8 mouse cellular contexts compared by ENCODE assay signal in the genomic region with DNA sequence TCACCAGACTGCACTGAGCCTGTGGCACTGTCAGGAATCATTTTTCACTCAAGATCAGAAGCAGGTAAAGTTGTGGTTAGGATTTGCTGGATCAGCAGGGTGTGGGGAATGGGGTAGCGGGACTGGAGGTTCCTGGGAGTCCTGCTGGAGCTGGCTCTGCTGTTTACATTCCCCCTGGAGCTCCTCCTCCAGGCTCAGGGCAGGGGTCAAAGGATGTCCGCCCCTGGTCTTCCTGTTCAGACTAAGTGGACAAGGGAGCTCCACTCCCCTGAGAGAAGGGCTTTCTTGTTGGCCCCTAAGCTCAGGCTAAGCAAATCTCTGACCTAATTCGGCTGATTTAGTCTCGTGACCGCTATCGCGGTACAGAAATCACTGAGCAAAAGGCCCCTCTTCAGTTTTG. TPM values are rescaled to one million over a fixed set of nuclear protein-coding genes. Genes with fewer than 3 reads are reported as not detected.
DNase-seq lines count a peak whose midpoint lies in the region; ATAC-seq lines count a peak whose summit lies in the region.

No protein-coding gene starts in this region.

- intact Hi-C loops in left cerebral cortex, postnatal 36 days (cut with DNase I) = no loop called here

- H3K9me3 ChIP-seq in intestine, embryonic 15.5 days = no peaks in the 10 kb centered on the region
- no peaks in the 10 kb centered on the region for H3K9me3 ChIP-seq in liver, embryonic 16.5 days (replicated peaks; ENCODE audit: control insufficient read depth, low read length)
- no peaks in the 10 kb centered on the region for H3K9me3 ChIP-seq in forebrain, embryonic 16.5 days (ENCODE audit: control insufficient read depth, low read length)

- peak; percentile 67 for ATAC-seq in intestine, embryonic 15.5 days
- peak; percentile 83 for ATAC-seq in liver, embryonic 16.5 days (ENCODE audit: low read depth)
- ATAC-seq in forebrain, embryonic 16.5 days = no peak

- H3K4me1 ChIP-seq in intestine, embryonic 15.5 days (replicated peaks) = peaks cover 44% of the 10 kb centered on the region
- peaks cover 12% of the 10 kb centered on the region for H3K4me1 ChIP-seq in liver, embryonic 16.5 days (ENCODE audit: control insufficient read depth, low read depth, low read length)
- H3K4me1 ChIP-seq in forebrain, embryonic 16.5 days (replicated peaks; ENCODE audit: control insufficient read depth, insufficient read depth, low read length) = peaks cover 23% of the 10 kb centered on the region

- peak overlapping the region; percentile 52 for H3K4me2 ChIP-seq in intestine, embryonic 15.5 days (replicated peaks)
- H3K4me2 ChIP-seq in liver, embryonic 16.5 days (ENCODE audit: low read depth, low read length) = peak overlapping the region; percentile 34; the same call in 1 of the 2 replicates
- H3K4me2 ChIP-seq in forebrain, embryonic 16.5 days (ENCODE audit: low read length) = no peak overlapping the region

- H3K27me3 ChIP-seq in intestine, embryonic 15.5 days (replicated peaks) = no peaks in the 10 kb centered on the region
- H3K27me3 ChIP-seq in liver, embryonic 16.5 days (ENCODE audit: control insufficient read depth, insufficient read depth, low read depth, low read length) = no peaks in the 10 kb centered on the region
- no peaks in the 10 kb centered on the region for H3K27me3 ChIP-seq in forebrain, embryonic 16.5 days (replicated peaks; ENCODE audit: control insufficient read depth, insufficient read depth, low read length)

- no peaks in the 10 kb centered on the region for H3K36me3 ChIP-seq in intestine, embryonic 15.5 days
- H3K36me3 ChIP-seq in liver, embryonic 16.5 days (ENCODE audit: control insufficient read depth, insufficient read depth) = no peaks in the 10 kb centered on the region
- no peaks in the 10 kb centered on the region for H3K36me3 ChIP-seq in forebrain, embryonic 16.5 days (ENCODE audit: control insufficient read depth, insufficient read depth)

- no peak overlapping the region for H3K9ac ChIP-seq in intestine, embryonic 15.5 days
- no peak overlapping the region for H3K9ac ChIP-seq in liver, embryonic 16.5 days (ENCODE audit: low read depth, low read length)
- H3K9ac ChIP-seq in forebrain, embryonic 16.5 days (replicated peaks; ENCODE audit: low read depth, low read length) = no peak overlapping the region

- no peak overlapping the region; the same call in 1 of the 2 replicates for H3K27ac ChIP-seq in intestine, embryonic 15.5 days
- H3K27ac ChIP-seq in liver, embryonic 16.5 days (ENCODE audit: low read length) = peak overlapping the region; percentile 52
- H3K27ac ChIP-seq in forebrain, embryonic 16.5 days (ENCODE audit: low read length) = no peak overlapping the region

- DNase-seq in 3134 (ENCODE audit: extremely low read depth, insufficient read length, low spot score) = peak; percentile 36
- DNase-seq in embryo, embryonic 11 days = peak; percentile 65
- DNase-seq in left cerebral cortex, postnatal 36 days (ENCODE audit: low spot score in 2 of 2) = no peak
- DNase-seq in cerebellum, postnatal 14 days = no peak
- DNase-seq in natural killer cell, adult 2 months (ENCODE audit: low spot score in 2 of 2) = no peak

- WGBS in intestine, embryonic 15.5 days = 38% methylated on average over 7 of the region's 7 CpGs
- WGBS in liver, embryonic 16.5 days (ENCODE audit: insufficient replicate concordance) = 51% methylated on average over 7 of the region's 7 CpGs
- WGBS in forebrain, embryonic 16.5 days = 49% methylated on average over 7 of the region's 7 CpGs

- no peak overlapping the region for H3K4me3 ChIP-seq in intestine, embryonic 15.5 days (replicated peaks)
- no peak overlapping the region; the same call in 1 of the 2 replicates for H3K4me3 ChIP-seq in liver, embryonic 16.5 days (ENCODE audit: low read depth, low read length)
- H3K4me3 ChIP-seq in forebrain, embryonic 16.5 days (replicated peaks; ENCODE audit: low read length) = no peak overlapping the region

RNA-seq across cellular contexts. Expression of a gene that starts 13.7 kb away (rescaled TPM):
- 4.9 and 5.3 TPM in 2 replicates for polyA plus RNA-seq in intestine, embryonic 15.5 days (2015; fragmentation: Nextera tagmentation; extraction: Ambion mirVana)
- polyA plus RNA-seq in liver, embryonic 16.5 days (2015; fragmentation: Nextera tagmentation; extraction: Ambion mirVana) = 1.7 and 2.1 TPM in 2 replicates
- 10 to 100 TPM; 18.5 to 25.2 TPM for total RNA-seq in left cerebral cortex, postnatal 36 days (2021)
- 9.5 and 10.5 TPM in 2 replicates for polyA plus RNA-seq in forebrain, embryonic 16.5 days (2015; fragmentation: Nextera tagmentation; extraction: Ambion mirVana)

Comparison
In these comparisons a context has a peak if more than half of its experiments do, and no peak if none do; other contexts are left out.
1. DNase-seq: peak in 3134 (single experiment) and embryo, embryonic 11 days (single experiment); none in left cerebral cortex, postnatal 36 days (0 of 2), cerebellum, postnatal 14 days (0 of 2) and natural killer cell, adult 2 months (0 of 2).